Mouse (Mus musculus) forebrain, embryonic 10.5 days (tissue): ENCODE measurements around the gene Rhog. TPM values are rescaled to one million over a fixed set of nuclear protein-coding genes. Genes with fewer than 3 reads are reported as not detected.

Experiments
- DNase-seq: peaks from one replicate; pipeline ENCODE4 v3.0.0-alpha.2; 2017; ENCODE audit warnings: low spot score; ENCODE audit errors: extremely low spot score
- H3K27ac ChIP-seq: fragments of 300-500 bp; sonication (generic); 2 replicates; pipeline ENCODE4 v1.5.1; 2016; ENCODE audit warnings: mild to moderate bottlenecking
- H3K27me3 ChIP-seq: fragments of 300-500 bp; sonication (generic); 2 replicates; pipeline ENCODE4 v1.6.1; 2016; ENCODE audit warnings: mild to moderate bottlenecking; ENCODE audit not compliant: poor library complexity, severe bottlenecking
- H3K36me3 ChIP-seq: fragments of 300-500 bp; sonication (generic); replicated peaks from 2 replicates; pipeline ENCODE4 v1.6.1; 2016; ENCODE audit warnings: mild to moderate bottlenecking, moderate library complexity
- H3K4me1 ChIP-seq: fragments of 300-500 bp; sonication (generic); 2 replicates; pipeline ENCODE4 v1.6.1; 2016
- H3K4me3 ChIP-seq: fragments of 300-500 bp; sonication (generic); 2 replicates; pipeline ENCODE4 v1.5.1; 2016; ENCODE audit warnings: mild to moderate bottlenecking, moderate library complexity
- H3K9me3 ChIP-seq: fragments of 300-500 bp; sonication (generic); 2 replicates; pipeline ENCODE4 v1.6.1; 2016; ENCODE audit warnings: mild to moderate bottlenecking, moderate library complexity
- WGBS: fragments of 180-500 bp; shearing (Covaris S2); methylation state at CpG from one replicate; pipeline ENCODE4 v1.1.7; 2016; 5-methylcytosine and 5-hydroxymethylcytosine counted together
- polyA plus RNA-seq: library from polyadenylated mRNA; unstranded; fragments of >200 nt; fragmentation: Nextera tagmentation; extraction: Ambion mirVana; gene quantifications from 2 replicates; pipeline ENCODE4 v1.2.1, GENCODE M21; 2016

Gene Rhog
- polyA plus RNA-seq, 1 experiment from 2014 or later: 39.2 TPM

DNA sequence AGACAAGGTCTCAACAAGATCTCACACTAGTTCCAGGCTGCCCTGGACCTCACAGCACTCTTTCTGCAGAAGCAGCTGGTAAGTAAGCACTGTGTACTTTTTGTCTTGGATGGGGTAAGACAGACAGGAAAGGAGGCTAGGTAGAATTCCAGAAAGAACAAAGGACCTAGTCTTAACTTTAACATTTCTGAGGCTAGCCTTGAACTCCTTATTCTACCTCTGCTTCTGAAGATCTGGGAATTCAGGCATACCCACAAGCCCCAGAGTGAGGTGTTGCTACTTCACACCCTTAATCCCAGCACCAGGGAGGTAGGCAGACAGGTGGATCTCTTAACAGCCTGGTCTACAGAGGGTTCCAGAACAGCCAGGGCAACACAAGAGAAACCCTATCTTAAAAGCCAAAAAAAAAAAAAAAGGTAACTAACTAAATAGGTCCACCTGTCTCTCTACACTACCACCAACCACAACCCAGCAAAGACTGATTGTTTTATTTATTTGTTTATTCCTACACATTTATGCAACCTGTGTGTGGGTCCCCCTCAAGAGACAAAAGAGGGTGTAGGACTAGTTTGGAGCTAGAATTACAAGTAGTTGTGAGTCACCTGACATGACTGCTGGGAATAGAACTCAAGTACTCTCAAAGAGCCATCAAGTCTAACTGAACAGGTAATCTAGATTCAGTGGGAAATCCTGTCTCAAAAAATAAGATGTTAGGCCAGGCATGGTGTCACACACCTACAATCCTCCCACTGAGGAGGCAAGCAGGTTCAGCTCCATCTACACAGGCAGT lies 54.7 kb downstream of the Rhog start:
- Histone ChIP-seq H3K4me1 (no peaks in the 10 kb centered on the region), H3K27me3 (no peaks in the 10 kb centered on the region), H3K9me3 (no peaks in the 10 kb centered on the region), H3K27ac (no peak overlapping the region), H3K36me3 (peaks cover 25% of the 10 kb centered on the region), H3K4me3 (no peak overlapping the region)
- no peak for DNase-seq

DNA sequence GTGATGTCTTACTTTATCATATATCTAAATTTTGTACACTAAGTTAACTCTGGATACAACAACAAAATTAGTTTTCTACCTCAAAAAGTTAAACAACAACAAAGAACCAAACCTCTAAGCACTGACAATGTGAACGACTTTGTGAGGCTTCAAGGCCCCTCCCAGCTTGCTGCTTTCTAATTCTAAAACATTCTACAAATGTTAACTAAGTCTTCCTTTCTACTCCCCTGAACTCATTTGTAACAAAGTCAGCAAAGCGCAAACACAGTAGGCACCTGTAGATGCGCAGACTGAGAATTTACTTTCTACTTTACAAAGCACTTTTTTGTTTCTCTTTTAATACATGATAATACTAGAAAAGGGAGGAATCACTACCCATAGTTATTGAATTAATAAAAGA lies 55.3 kb downstream of the Rhog start:
- Histone ChIP-seq H3K9me3 (no peaks in the 10 kb centered on the region), H3K27me3 (no peaks in the 10 kb centered on the region), H3K27ac (no peak overlapping the region), H3K4me3 (no peak overlapping the region), H3K4me1 (no peaks in the 10 kb centered on the region), H3K36me3 (peaks cover 25% of the 10 kb centered on the region)
- DNase-seq: no peak
- 84% methylated on average over 3 of the region's 3 CpGs for WGBS

- Histone ChIP-seq H3K36me3 (peaks cover 81% of the 10 kb centered on the region), H3K9me3 (no peaks in the 10 kb centered on the region), H3K4me1 (no peaks in the 10 kb centered on the region), H3K27ac (no peak overlapping the region), H3K4me3 (no peak overlapping the region), H3K27me3 (no peaks in the 10 kb centered on the region)
- 88% methylated on average over 1 of the region's 1 CpGs for WGBS
- DNase-seq: no peak
Observed at GRCm38 (mm10) chr7:102192356-102192755, 63.5 kb downstream of the Rhog start.

Other genes starting within 250 kb of the Rhog start
- gene Il18bp, start 237.4 kb downstream of the Rhog start, polyA plus RNA-seq: 3.9 TPM in 2 replicates
- 31.1 and 34.2 TPM in 2 replicates for gene Rnf121, start 190.6 kb downstream of the Rhog start, polyA plus RNA-seq
- gene Xndc1, start 190.5 kb downstream of the Rhog start, polyA plus RNA-seq: 48.6 and 50.7 TPM in 2 replicates
- 1.9 TPM in 2 replicates for gene Xntrpc, start 190.3 kb downstream of the Rhog start, polyA plus RNA-seq
- not detected in 2 replicates for gene Trpc2, start 172.9 kb downstream of the Rhog start, polyA plus RNA-seq
- gene Art1, start 154.3 kb downstream of the Rhog start, polyA plus RNA-seq: 0.57 and 1.3 TPM in 2 replicates
- gene Art5, start 146.6 kb downstream of the Rhog start, polyA plus RNA-seq: 2.9 and 3.2 TPM in 2 replicates
- not detected in 2 replicates for gene Chrna10, start 139.2 kb downstream of the Rhog start, polyA plus RNA-seq
- gene Nup98, start 45.9 kb downstream of the Rhog start, polyA plus RNA-seq: 45.9 and 48.7 TPM in 2 replicates
- 54.7 and 55.0 TPM in 2 replicates for gene Pgap2, start 45.8 kb downstream of the Rhog start, polyA plus RNA-seq
- gene Stim1, start 11.8 kb upstream of the Rhog start, polyA plus RNA-seq: 11.6 and 11.7 TPM in 2 replicates
- 296 and 311 TPM in 2 replicates for gene Rrm1, start 185.6 kb upstream of the Rhog start, polyA plus RNA-seq
- gene Olfr543, start 225.6 kb upstream of the Rhog start, polyA plus RNA-seq: 0.19 and 0.55 TPM in 2 replicates
- 0.06 and 0.14 TPM in 2 replicates for gene Olfr544, start 232.3 kb upstream of the Rhog start, polyA plus RNA-seq
- 0.05 and 0.17 TPM in 2 replicates for gene Olfr545, start 243.5 kb upstream of the Rhog start, polyA plus RNA-seq